Mouse (Mus musculus) forebrain, embryonic 11.5 days (tissue): ENCODE results near the gene Vmn1r169. TPM values are rescaled to one million over a fixed set of nuclear protein-coding genes. Genes with fewer than 3 reads are reported as not detected.
"Not testable (repeated sequence)": the region's sequence is repeated elsewhere in the genome, so short reads cannot be mapped to it uniquely, and the experiment has no call there.

ENCODE experiments used
- ATAC-seq: fragments of 200-750 bp; cut with Nextera tagmentation; replicated peaks from 2 replicates; pipeline ENCODE4 v1.8.0; 2017; ENCODE audit warnings: moderate TSS enrichment; ENCODE audit not compliant: low FRiP score
- DNase-seq: peaks from one replicate; pipeline ENCODE4 v3.0.0-alpha.2; 2017; ENCODE audit warnings: low spot score
- H3K27ac ChIP-seq: fragments of 300-500 bp; sonication (generic); 2 replicates; pipeline ENCODE4 v1.5.1; 2014; ENCODE audit warnings: low read depth, low read length
- H3K27me3 ChIP-seq: fragments of 300-500 bp; sonication (generic); 2 replicates; pipeline ENCODE4 v1.6.1; 2014; ENCODE audit warnings: mild to moderate bottlenecking, low read length, mixed read lengths; ENCODE audit not compliant: control insufficient read depth, insufficient read depth
- H3K36me3 ChIP-seq: fragments of 300-500 bp; sonication (generic); 2 replicates; pipeline ENCODE4 v1.6.1; 2014; ENCODE audit warnings: mild to moderate bottlenecking, low read length, moderate library complexity, mixed read lengths; ENCODE audit not compliant: control insufficient read depth, insufficient read depth
- H3K4me1 ChIP-seq: fragments of 300-500 bp; sonication (generic); replicated peaks from 2 replicates; pipeline ENCODE4 v1.6.1; 2014; ENCODE audit warnings: low read length, mixed read lengths; ENCODE audit not compliant: control insufficient read depth, insufficient read depth
- H3K4me2 ChIP-seq: fragments of 300-500 bp; sonication (generic); 2 replicates; pipeline ENCODE4 v1.6.1; 2014; ENCODE audit warnings: low read depth, mild to moderate bottlenecking, low read length, moderate library complexity, mixed read lengths; ENCODE audit not compliant: severe bottlenecking
- H3K4me3 ChIP-seq: fragments of 300-500 bp; sonication (generic); 2 replicates; pipeline ENCODE4 v1.5.1; 2014; ENCODE audit warnings: low read depth, low read length
- H3K9ac ChIP-seq: fragments of 300-500 bp; sonication (generic); 2 replicates; pipeline ENCODE4 v1.6.1; 2014; ENCODE audit warnings: low read length
- H3K9me3 ChIP-seq: fragments of 300-500 bp; sonication (generic); 2 replicates; pipeline ENCODE4 v1.6.1; 2016; ENCODE audit warnings: low read length, mixed read lengths; ENCODE audit not compliant: control insufficient read depth
- WGBS: fragments of 180-500 bp; shearing (Covaris S2); extraction: QIAGEN DNeasy Blood & Tissue Kit; methylation state at CpG from one replicate; pipeline ENCODE4 v1.1.7; 2014; 5-methylcytosine and 5-hydroxymethylcytosine counted together
- polyA plus RNA-seq: library from polyadenylated mRNA; unstranded; fragments of >200 nt; fragmentation: Nextera tagmentation; extraction: Ambion mirVana; gene quantifications from 2 replicates; pipeline ENCODE4 v1.2.1, GENCODE M21; 2014

Gene Vmn1r169
- not detected in 2 replicates for polyA plus RNA-seq

DNA sequence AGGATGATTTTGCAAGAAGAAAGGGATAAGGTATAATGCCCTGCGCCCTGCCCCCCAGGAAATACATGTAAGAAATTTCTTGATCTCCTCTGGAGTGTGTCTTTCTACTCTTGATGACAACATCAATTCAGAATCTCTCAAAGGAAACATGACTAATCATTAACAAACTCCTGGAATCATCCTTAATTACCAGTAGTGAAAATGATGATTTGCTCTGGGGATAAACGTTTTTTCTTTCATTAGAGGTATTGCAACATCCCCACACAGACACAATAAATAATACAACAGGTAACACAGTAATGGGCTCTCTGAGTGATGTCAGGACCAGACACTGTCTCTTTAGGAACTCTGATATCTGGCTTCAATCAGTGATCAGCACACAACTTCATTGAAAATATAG lies at the start of gene Vmn1r169:
Gene Vmn1r169 (plus strand): TSS at position 301 of the 400 bp plus-strand sequence.
- H3K4me2 ChIP-seq, ATAC-seq, DNase-seq: not testable (repeated sequence)

DNA sequence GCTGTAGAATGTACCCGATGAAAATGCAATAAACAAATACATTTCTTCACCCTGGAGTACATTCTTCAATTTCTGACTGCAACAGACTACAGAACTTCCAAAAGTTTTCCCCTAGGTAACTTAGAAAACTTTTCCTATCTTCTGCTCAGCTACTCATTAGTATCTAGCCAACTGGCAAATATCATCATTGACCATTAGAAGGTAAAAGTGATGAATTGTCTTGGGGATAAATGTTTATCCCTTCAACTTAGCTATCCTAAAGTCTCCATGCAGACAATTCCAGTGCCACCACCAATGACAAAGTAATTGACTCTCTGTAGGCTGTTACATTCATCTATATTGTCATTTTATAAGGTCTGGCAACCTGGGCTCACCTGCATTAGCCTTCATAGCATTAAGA lies 35.9 kb upstream of the Vmn1r169 start, which contains the start of gene Vmn1r168:
Gene Vmn1r168 (plus strand): TSS at position 301 of the 400 bp plus-strand sequence.
- H3K36me3 ChIP-seq, H3K9me3 ChIP-seq, H3K27me3 ChIP-seq, ATAC-seq, DNase-seq, H3K4me3 ChIP-seq, H3K4me1 ChIP-seq, H3K4me2 ChIP-seq, H3K9ac ChIP-seq, H3K27ac ChIP-seq: not testable (repeated sequence)
- no CpG with 5 or more reads among the region's 1 CpGs for WGBS

More for the DNA sequence above, at the start of gene Vmn1r169:
- not testable (repeated sequence) for H3K27ac ChIP-seq, H3K9me3 ChIP-seq, H3K4me1 ChIP-seq, H3K9ac ChIP-seq, H3K36me3 ChIP-seq, H3K4me3 ChIP-seq, H3K27me3 ChIP-seq
- 80% methylated on average over 1 of the region's 2 CpGs for WGBS

GRCm38 (mm10) chr7:23605875-23606274 lies 30.5 kb downstream of the Vmn1r169 start, which contains the start of gene Vmn1r170:
Gene Vmn1r170 (plus strand): TSS chr7:23606175.
- H3K4me1 ChIP-seq, ATAC-seq, H3K9ac ChIP-seq, H3K4me3 ChIP-seq, DNase-seq, H3K4me2 ChIP-seq, H3K27ac ChIP-seq, H3K36me3 ChIP-seq, H3K27me3 ChIP-seq, H3K9me3 ChIP-seq: not testable (repeated sequence)
- WGBS: 48% methylated on average over 1 of the region's 1 CpGs

Other genes with a start within 250 kb of the Vmn1r169 start
- gene Nlrp5, start 189.6 kb upstream of the Vmn1r169 start, polyA plus RNA-seq: not detected in 2 replicates
- gene Vmn1r167, start 68.3 kb upstream of the Vmn1r169 start, polyA plus RNA-seq: not detected in 2 replicates
- not detected in 2 replicates for gene Vmn1r168, start 35.8 kb upstream of the Vmn1r169 start, polyA plus RNA-seq
- not detected in 2 replicates for gene Vmn1r170, start 30.6 kb downstream of the Vmn1r169 start, polyA plus RNA-seq
- not detected in 2 replicates for gene Vmn1r171, start 55.2 kb downstream of the Vmn1r169 start, polyA plus RNA-seq
- gene Vmn1r172, start 82.8 kb downstream of the Vmn1r169 start, polyA plus RNA-seq: not detected in 2 replicates
- not detected in 2 replicates for gene Vmn1r173, start 125.2 kb downstream of the Vmn1r169 start, polyA plus RNA-seq
- gene Vmn1r174, start 176.7 kb downstream of the Vmn1r169 start, polyA plus RNA-seq: not detected in 2 replicates
- not detected in 2 replicates for gene Vmn1r175, start 235.1 kb downstream of the Vmn1r169 start, polyA plus RNA-seq